Mouse (Mus musculus) ES-E14 (cell line): Measurements from ENCODE around the gene Scrn1.

Experiments used
- CHD2 ChIP-seq: IDR thresholded peaks from 2 replicates; pipeline ENCODE4 v1.6.1; 2014; ENCODE audit warnings: mild to moderate bottlenecking, low read depth, low read length, inconsistent platforms
- HCFC1 ChIP-seq: IDR thresholded peaks from 2 replicates; pipeline ENCODE4 v1.6.1; 2012; ENCODE audit warnings: low read length, inconsistent platforms, borderline replicate concordance; ENCODE audit not compliant: insufficient read depth
- ZNF384 ChIP-seq: IDR thresholded peaks from 2 replicates; pipeline ENCODE4 v1.6.1; 2012; ENCODE audit warnings: low read depth, low read length, inconsistent platforms

DNA sequence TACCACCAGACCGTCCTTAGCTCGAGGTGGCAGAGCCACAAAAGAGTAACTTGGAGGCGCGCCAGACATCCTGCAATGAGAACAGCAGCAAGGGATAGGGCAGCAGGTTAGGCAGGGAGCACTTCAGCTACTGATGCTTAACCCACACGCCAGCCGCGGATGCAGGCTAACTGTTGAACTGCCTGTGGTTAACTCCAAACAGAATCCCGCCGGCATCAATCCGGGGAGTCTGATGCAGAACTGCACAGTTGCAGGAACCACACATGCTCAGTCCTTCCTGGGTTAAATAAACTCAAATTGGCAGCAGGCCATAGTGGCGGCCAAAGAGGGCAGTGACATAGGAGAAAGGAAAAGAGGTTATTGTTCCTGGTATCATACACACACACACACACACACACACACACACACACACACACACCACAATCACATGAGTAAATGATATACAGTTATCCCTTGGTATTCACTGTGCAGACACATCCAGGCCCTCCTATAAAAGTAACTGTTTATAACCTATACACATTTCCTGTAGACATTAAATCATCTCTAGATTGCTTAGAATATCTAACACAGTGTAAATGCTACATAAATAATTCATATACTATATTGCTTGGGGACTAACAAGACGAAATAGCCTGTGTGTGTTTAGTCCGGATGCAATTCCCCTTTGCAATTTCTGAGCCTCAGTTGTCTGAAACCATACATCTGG is 17.8 kb downstream of the Scrn1 start:
- no peak for TF ChIP-seq HCFC1
- no peak for TF ChIP-seq CHD2
- TF ChIP-seq ZNF384: no peak
